Mouse (Mus musculus) regulatory T cell (primary cell): ENCODE results near the gene Fstl1.

Experiments
- in situ Hi-C: fragments of 300-600 bp; cut with MboI, MseI; formaldehyde crosslinking; loops from one replicate; pipeline ENCODE4 v1.15.1; 2025; ENCODE audit warnings: high pct_unique_total_duplicates

Gene Fstl1

GRCm38 (mm10) chr16:37817986-37818385 lies 41.3 kb downstream of the Fstl1 start:
- in situ Hi-C loops: no loop called here

GRCm38 (mm10) chr16:37823949-37824348 lies 47.3 kb downstream of the Fstl1 start:
- in situ Hi-C loops: loop anchor here (10.0 kb wide), 1 partner anchor 121 kb away; no protein-coding TSS in a partner anchor

GRCm38 (mm10) chr16:37824778-37825505 lies 48.3 kb downstream of the Fstl1 start:
- in situ Hi-C loops: loop anchor here (10.0 kb wide), 1 partner anchor 120 kb away; no protein-coding TSS in a partner anchor

GRCm38 (mm10) chr16:37826286-37826685 lies 49.6 kb downstream of the Fstl1 start:
- in situ Hi-C loops: loop anchor here (10.0 kb wide), 1 partner anchor 119 kb away; no protein-coding TSS in a partner anchor

- in situ Hi-C loops: no loop called here
These were observed 54.4 kb downstream of the Fstl1 start for GRCm38 (mm10) chr16:37831041-37831440.

GRCm38 (mm10) chr16:37837571-37837970 lies 60.9 kb downstream of the Fstl1 start:
- in situ Hi-C loops: no loop called here

GRCm38 (mm10) chr16:37842439-37842838 lies 65.8 kb downstream of the Fstl1 start:
- in situ Hi-C loops: no loop called here

GRCm38 (mm10) chr16:37843740-37844139 lies 67.1 kb downstream of the Fstl1 start:
- in situ Hi-C loops: no loop called here

- in situ Hi-C loops: no loop called here
These were observed 68.7 kb downstream of the Fstl1 start for GRCm38 (mm10) chr16:37845202-37845925.

GRCm38 (mm10) chr16:37847081-37847480 lies 70.4 kb downstream of the Fstl1 start:
- in situ Hi-C loops: no loop called here

- in situ Hi-C loops: no loop called here
These were observed 74.7 kb downstream of the Fstl1 start for GRCm38 (mm10) chr16:37851366-37851765.

- in situ Hi-C loops: no loop called here
These were observed 76.6 kb downstream of the Fstl1 start for GRCm38 (mm10) chr16:37853279-37853678.

GRCm38 (mm10) chr16:37854054-37854453 lies 77.4 kb downstream of the Fstl1 start:
- in situ Hi-C loops: no loop called here

- in situ Hi-C loops: no loop called here
These were observed 77.9 kb downstream of the Fstl1 start for GRCm38 (mm10) chr16:37854593-37854992.

GRCm38 (mm10) chr16:37855583-37855982 lies 78.9 kb downstream of the Fstl1 start:
- in situ Hi-C loops: no loop called here

GRCm38 (mm10) chr16:37856327-37856726 lies 79.7 kb downstream of the Fstl1 start:
- in situ Hi-C loops: no loop called here

- in situ Hi-C loops: no loop called here
These were observed 80.8 kb downstream of the Fstl1 start for GRCm38 (mm10) chr16:37857495-37857894.

GRCm38 (mm10) chr16:37860213-37860612 lies 83.5 kb downstream of the Fstl1 start:
- in situ Hi-C loops: no loop called here

GRCm38 (mm10) chr16:37861029-37861428 lies 84.4 kb downstream of the Fstl1 start, which contains the start of gene Gm36028:
Gene Gm36028 (minus strand): TSS chr16:37861146.
- in situ Hi-C loops: no loop called here

GRCm38 (mm10) chr16:37863876-37864275 lies 87.2 kb downstream of the Fstl1 start:
- in situ Hi-C loops: no loop called here

GRCm38 (mm10) chr16:37865841-37866240 lies 89.2 kb downstream of the Fstl1 start:
- in situ Hi-C loops: no loop called here

GRCm38 (mm10) chr16:37867791-37868505 lies 91.3 kb downstream of the Fstl1 start, which contains the start of gene Lrrc58:
Gene Lrrc58 (plus strand): TSS chr16:37868389.
- in situ Hi-C loops: no loop called here
